Mouse (Mus musculus) cerebellum, adult 2 months (tissue): Measurements from ENCODE around the gene Zfp365.

Experiments used
- CTCF ChIP-seq: fragments of 200-500 bp; IDR thresholded peaks from 2 replicates; pipeline ENCODE4 v1.5.1; 2011; ENCODE audit warnings: low read depth, mild to moderate bottlenecking, control low read depth, low read length, moderate library complexity, borderline replicate concordance; ENCODE audit not compliant: insufficient read depth
- POLR2A ChIP-seq: fragments of 200-500 bp; IDR thresholded peaks from 2 replicates; pipeline ENCODE4 v1.6.1; 2011; ENCODE audit warnings: low read length, control low read depth, borderline replicate concordance; ENCODE audit not compliant: insufficient read depth

DNA sequence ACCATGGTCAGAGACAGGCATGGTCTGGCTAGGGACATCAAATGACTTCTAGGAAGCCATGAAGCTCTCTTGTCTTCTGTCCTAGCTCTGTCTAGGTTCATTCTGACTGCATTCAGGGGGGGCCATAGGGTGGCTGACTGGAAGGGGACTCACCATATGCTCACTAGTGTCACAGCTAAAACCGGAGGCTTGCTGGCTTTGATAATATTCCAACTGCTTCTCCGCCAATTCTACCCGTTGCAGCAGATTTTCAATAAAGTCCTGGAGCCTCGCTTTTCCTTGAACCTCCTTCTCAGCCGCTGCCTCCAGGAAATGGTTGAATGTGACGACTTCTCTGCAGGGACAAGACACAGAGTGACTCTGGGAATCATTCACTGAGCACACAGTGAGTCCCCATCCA is 15.2 kb downstream of the Zfp365 start:
- TF ChIP-seq POLR2A (no peak), CTCF (no peak)
